Mouse (Mus musculus) forebrain, embryonic 13.5 days (tissue): ENCODE results near the gene Camk1g. TPM values are rescaled to one million over a fixed set of nuclear protein-coding genes. Genes with fewer than 3 reads are reported as not detected.

Source experiments
- ATAC-seq: fragments of 200-750 bp; cut with Nextera tagmentation; 2 replicates; pipeline ENCODE4 v1.8.0; 2017
- H3K27ac ChIP-seq: fragments of 300-500 bp; sonication (generic); 2 replicates; pipeline ENCODE4 v1.5.1; 2015; ENCODE audit warnings: inconsistent platforms, mild to moderate bottlenecking, moderate library complexity
- H3K27me3 ChIP-seq: fragments of 300-500 bp; sonication (generic); 2 replicates; pipeline ENCODE4 v1.6.1; 2015; ENCODE audit warnings: mild to moderate bottlenecking, inconsistent platforms
- H3K36me3 ChIP-seq: fragments of 300-500 bp; sonication (generic); 2 replicates; pipeline ENCODE4 v1.6.1; 2015; ENCODE audit warnings: mild to moderate bottlenecking, inconsistent platforms; ENCODE audit not compliant: poor library complexity, severe bottlenecking
- H3K4me1 ChIP-seq: fragments of 300-500 bp; sonication (generic); 2 replicates; pipeline ENCODE4 v1.6.1; 2015; ENCODE audit warnings: inconsistent platforms
- H3K4me2 ChIP-seq: fragments of 300-500 bp; sonication (generic); 2 replicates; pipeline ENCODE4 v1.6.1; 2015; ENCODE audit warnings: inconsistent platforms, mild to moderate bottlenecking, moderate library complexity
- H3K4me3 ChIP-seq: fragments of 300-500 bp; sonication (generic); 2 replicates; pipeline ENCODE4 v1.5.1; 2015; ENCODE audit warnings: mild to moderate bottlenecking, inconsistent platforms
- H3K9ac ChIP-seq: fragments of 300-500 bp; sonication (generic); 2 replicates; pipeline ENCODE4 v1.6.1; 2015; ENCODE audit warnings: mild to moderate bottlenecking, inconsistent platforms
- H3K9me3 ChIP-seq: fragments of 300-500 bp; sonication (generic); replicated peaks from 2 replicates; pipeline ENCODE4 v1.6.1; 2016; ENCODE audit warnings: inconsistent platforms
- WGBS: fragments of 180-500 bp; shearing (Covaris S2); methylation state at CpG from one replicate; pipeline ENCODE4 v1.1.7; 2015; 5-methylcytosine and 5-hydroxymethylcytosine counted together
- polyA plus RNA-seq: library from polyadenylated mRNA; unstranded; fragments of >200 nt; fragmentation: Nextera tagmentation; extraction: Ambion mirVana; gene quantifications from 2 replicates; pipeline ENCODE4 v1.2.1, GENCODE M21; 2015

Gene Camk1g
- polyA plus RNA-seq, 1 experiment from 2014 or later = 26.7 TPM

DNA sequence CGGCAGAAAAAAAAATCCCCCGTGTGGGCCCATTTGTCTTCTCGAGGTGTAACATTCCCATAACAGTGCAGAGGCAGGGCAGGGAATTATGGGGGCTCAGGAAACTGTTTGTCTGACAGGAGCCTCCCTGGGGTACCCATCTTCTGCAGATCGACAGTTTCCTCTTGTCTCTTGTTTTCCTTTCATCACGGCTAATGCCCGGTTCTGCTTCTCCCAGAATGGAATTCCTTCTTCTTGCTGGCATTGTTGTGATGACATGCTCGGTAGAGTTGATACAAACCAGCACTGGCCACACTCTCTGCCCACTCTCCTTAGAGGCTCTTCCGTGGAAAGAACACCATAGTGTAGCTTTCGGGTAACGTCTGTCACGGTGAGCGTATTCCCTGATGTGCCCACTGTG lies 19.9 kb upstream of the Camk1g start:
- Histone ChIP-seq H3K9me3 (no peaks in the 10 kb centered on the region), H3K27ac (peak overlapping the region; percentile 11; the same call in 1 of the 2 replicates), H3K4me1 (peaks cover 42% of the 10 kb centered on the region), H3K4me3 (no peak overlapping the region), H3K27me3 (peaks cover 30% of the 10 kb centered on the region; the same call in 1 of the 2 replicates), H3K36me3 (no peaks in the 10 kb centered on the region), H3K9ac (no peak overlapping the region), H3K4me2 (no peak overlapping the region)
- 38% methylated on average over 12 of the region's 12 CpGs for WGBS
- no peak for ATAC-seq

DNA sequence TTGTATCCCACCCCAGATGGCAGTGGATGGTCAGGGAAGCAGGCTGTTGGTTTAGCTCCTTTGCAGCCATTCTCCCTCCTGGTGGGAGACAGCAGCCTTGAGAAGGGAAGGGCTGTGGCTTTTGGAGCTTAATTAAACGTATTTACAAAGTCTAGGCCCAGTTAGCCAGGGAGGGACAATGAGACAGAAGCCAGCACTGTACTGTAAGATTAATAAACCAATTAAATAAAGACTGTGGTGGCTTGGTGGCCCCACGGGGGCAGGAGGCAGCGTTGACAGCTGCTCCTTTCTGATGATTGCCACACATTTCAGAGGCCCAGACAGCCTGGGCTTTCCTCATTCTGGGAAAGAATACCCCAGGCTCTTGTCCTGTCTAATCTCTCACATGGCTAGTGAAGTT lies 19.4 kb upstream of the Camk1g start:
- Histone ChIP-seq H3K27me3 (peaks cover 26% of the 10 kb centered on the region; the same call in 1 of the 2 replicates), H3K4me3 (no peak overlapping the region), H3K9ac (no peak overlapping the region), H3K9me3 (no peaks in the 10 kb centered on the region), H3K4me2 (no peak overlapping the region), H3K36me3 (no peaks in the 10 kb centered on the region), H3K4me1 (peaks cover 42% of the 10 kb centered on the region), H3K27ac (peak overlapping the region; percentile 48; the same call in 1 of the 2 replicates)
- WGBS = 6% methylated on average over 3 of the region's 3 CpGs
- peak; percentile 43 for ATAC-seq

DNA sequence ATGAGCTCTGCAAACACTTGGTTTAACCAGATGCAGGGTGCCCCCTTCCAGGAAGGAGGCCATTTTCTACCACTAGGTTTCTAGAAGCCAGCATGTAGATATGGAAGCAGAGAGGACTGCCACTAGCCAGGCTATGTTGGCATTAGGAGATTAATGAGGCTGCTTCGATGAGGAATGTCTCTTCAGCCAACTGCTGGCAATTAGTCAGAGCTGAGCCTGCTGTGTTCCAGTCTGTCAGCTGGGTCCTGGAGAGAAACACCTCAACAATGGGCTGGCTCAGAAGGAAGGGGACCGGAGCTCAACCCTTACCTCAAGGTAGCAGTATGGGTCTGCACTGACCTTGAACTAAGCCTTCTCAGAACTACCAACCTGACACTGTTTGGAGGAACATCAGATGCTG lies 17.1 kb upstream of the Camk1g start:
- no peak for ATAC-seq
- Histone ChIP-seq H3K9ac (no peak overlapping the region), H3K4me2 (no peak overlapping the region), H3K9me3 (no peaks in the 10 kb centered on the region), H3K36me3 (no peaks in the 10 kb centered on the region), H3K27ac (peak overlapping the region; percentile 63; the same call in 1 of the 2 replicates), H3K4me3 (no peak overlapping the region), H3K4me1 (peaks cover 50% of the 10 kb centered on the region), H3K27me3 (peaks cover 26% of the 10 kb centered on the region; the same call in 1 of the 2 replicates)
- WGBS = 46% methylated on average over 2 of the region's 2 CpGs

DNA sequence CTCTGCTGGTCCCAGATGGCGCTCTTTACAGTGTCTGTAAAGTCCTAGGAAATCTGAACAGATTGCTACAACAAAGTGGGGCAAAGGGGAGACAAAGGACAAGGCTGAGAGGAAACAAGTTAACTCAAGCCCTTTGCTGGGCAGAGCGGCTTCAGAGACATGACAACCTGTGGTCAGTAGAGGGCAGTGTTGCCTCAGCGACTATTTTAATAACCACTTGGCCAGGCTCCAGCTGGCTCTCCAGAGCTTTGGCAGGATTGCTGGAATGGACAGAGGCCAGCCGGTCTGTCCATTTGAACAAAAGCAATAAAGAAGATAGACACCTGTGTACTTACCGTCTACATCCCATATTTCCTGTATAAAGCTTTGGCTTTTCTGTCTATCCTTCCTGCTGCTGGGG lies 16.0 kb upstream of the Camk1g start:
- under 1% methylated on average over 5 of the region's 5 CpGs for WGBS
- Histone ChIP-seq H3K36me3 (no peaks in the 10 kb centered on the region), H3K27ac (peak overlapping the region; percentile 63), H3K4me3 (no peak overlapping the region), H3K4me2 (no peak overlapping the region), H3K9ac (no peak overlapping the region), H3K4me1 (peaks cover 61% of the 10 kb centered on the region), H3K27me3 (peaks cover 32% of the 10 kb centered on the region; the same call in 1 of the 2 replicates), H3K9me3 (no peaks in the 10 kb centered on the region)
- ATAC-seq = peak; percentile 41

DNA sequence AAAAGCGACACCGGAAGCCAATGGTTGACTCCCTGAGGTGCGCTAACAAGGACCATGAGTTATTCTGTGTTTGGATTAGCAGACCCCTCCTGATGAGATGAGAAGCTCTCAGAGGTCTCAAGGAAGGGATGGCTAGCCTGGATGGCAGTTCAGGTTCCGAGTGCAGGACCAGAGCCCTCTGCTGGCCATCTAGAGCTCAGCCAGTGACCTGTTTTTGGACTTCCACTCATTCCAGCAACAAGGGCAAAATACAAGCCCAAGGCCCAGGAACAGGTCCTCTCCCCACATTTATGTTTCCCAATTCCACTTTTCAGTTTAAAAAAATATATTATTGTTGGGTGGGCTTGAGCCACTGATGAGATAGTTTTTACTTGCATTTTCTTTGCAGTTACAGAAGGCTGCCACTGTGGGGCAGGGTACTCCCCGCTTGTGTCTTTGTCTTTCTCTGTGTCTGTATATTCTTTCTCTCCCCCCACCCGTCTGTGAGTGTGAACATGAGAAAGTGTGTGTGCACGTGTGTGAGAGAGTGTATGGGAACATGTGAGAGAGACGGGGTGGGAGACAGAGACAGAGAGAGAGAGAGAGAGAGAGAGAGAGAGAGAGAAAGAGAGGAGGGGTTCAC lies 12.9 kb upstream of the Camk1g start:
- ATAC-seq = peak; percentile 22; the same call in 1 of the 2 replicates
- H3K9ac ChIP-seq = no peak overlapping the region

DNA sequence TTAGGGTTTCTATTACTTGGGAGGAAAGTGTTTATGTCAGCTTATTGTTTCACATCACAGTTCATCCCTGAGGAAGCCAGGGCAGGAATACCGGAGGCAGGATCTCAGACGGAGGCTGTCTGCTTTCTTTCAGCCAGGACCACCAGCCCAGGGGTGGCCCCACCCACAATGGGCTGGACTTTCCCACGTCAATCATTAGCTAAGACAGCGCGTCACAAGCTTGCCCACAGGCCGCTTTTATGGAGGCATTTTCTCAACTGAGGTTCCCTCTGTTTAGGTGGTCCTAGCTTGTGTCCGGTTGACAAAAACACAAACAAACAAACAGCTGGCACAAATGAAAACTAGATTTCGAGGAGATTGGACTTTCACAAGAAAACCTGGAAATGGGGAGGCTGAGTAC lies 12.3 kb upstream of the Camk1g start:
- H3K9ac ChIP-seq = peak overlapping the region; percentile 37; the same call in 1 of the 2 replicates
- peak overlapping the region; percentile 39 for H3K4me2 ChIP-seq
- H3K4me3 ChIP-seq = peak overlapping the region; percentile 13
- WGBS = 2% methylated on average over 8 of the region's 8 CpGs
- no peaks in the 10 kb centered on the region for H3K9me3 ChIP-seq
- H3K36me3 ChIP-seq = no peaks in the 10 kb centered on the region
- peak overlapping the region; percentile 57; the same call in 1 of the 2 replicates for H3K27ac ChIP-seq
- ATAC-seq = peak; percentile 58
- peaks cover 18% of the 10 kb centered on the region; the same call in 1 of the 2 replicates for H3K27me3 ChIP-seq
- peaks cover 38% of the 10 kb centered on the region for H3K4me1 ChIP-seq

More for the DNA sequence above, 12.9 kb upstream of the Camk1g start:
- H3K27me3 ChIP-seq = peaks cover 22% of the 10 kb centered on the region; the same call in 1 of the 2 replicates
- peak overlapping the region; percentile 39 for H3K4me2 ChIP-seq
- no peaks in the 10 kb centered on the region for H3K9me3 ChIP-seq
- no peaks in the 10 kb centered on the region for H3K36me3 ChIP-seq
- H3K4me3 ChIP-seq = peak overlapping the region; percentile 13
- WGBS = 4% methylated on average over 8 of the region's 8 CpGs
- no peak overlapping the region for H3K27ac ChIP-seq
- peaks cover 39% of the 10 kb centered on the region for H3K4me1 ChIP-seq

DNA sequence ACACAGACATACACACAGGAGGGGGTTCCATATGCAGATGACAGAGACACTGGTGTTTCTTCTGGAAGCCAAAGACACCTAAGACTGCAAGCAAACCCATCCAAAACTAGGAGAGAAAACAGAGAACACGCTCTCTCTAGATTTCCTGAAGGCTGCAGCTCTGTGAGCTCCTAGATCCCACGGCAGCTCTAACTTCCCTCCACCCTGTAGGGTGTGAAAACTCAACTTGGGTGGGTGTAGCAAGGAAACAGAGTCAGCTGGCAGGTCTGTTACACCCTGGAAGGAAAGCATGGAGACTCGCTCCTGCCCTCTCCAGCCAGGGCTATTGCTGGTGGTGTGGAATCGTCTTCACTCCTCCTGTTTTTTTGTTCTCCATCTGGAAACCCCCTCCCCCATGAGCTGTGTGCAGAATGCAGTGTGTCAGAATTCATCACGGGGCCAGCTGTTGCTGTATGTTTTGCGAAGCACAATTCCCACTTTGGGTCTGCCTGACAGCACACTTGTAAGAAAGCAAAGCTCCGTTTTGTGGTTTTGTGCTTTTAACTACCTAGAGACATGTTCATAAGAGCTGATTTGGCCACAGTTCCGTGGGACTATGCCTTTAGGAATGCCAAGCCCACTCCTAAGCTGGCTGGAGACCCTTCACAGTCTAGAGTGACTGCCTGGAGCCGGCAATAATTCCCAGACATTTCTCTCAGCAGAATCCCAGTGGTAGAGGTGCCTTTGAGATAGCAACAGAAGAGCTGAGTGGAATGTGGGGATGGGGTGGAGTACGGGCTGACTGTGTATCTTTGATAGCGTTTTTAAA lies 11.7 kb upstream of the Camk1g start:
- Histone ChIP-seq H3K27ac (peak overlapping the region; percentile 57), H3K36me3 (no peaks in the 10 kb centered on the region), H3K4me1 (peaks cover 32% of the 10 kb centered on the region), H3K4me2 (peak overlapping the region; percentile 39), H3K9ac (peak overlapping the region; percentile 37; the same call in 1 of the 2 replicates), H3K27me3 (peaks cover 12% of the 10 kb centered on the region; the same call in 1 of the 2 replicates), H3K9me3 (no peaks in the 10 kb centered on the region), H3K4me3 (0 out of 2 replicates have a peak overlapping the region, but pooled peaks have one; percentile 13)
- 28% methylated on average over 11 of the region's 11 CpGs for WGBS
- peak; percentile 34 for ATAC-seq

DNA sequence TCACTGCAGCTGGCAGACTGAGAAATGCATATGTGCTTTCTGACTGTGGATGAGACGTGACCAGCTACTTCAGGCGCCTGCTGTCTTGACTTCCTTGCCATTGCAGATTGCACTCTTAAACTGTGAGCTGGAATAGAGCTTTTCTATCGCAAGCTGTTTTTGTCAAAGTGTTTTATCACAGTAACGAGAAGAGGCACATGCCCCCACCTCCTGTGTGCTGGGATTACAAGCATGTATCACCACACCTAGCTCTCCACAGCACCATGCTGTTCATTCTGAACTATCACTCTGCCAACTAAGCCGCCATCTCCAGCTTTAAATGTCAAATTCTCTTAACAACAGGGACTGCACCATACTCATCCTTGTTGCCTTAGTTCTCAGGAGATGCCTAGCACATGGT lies 10.8 kb upstream of the Camk1g start:
- H3K9me3 ChIP-seq = no peaks in the 10 kb centered on the region
- no peak overlapping the region for H3K27ac ChIP-seq
- H3K27me3 ChIP-seq = peaks cover 9% of the 10 kb centered on the region; the same call in 1 of the 2 replicates
- ATAC-seq = no peak
- peaks cover 22% of the 10 kb centered on the region for H3K4me1 ChIP-seq
- no peak overlapping the region for H3K4me3 ChIP-seq
- 87% methylated on average over 5 of the region's 5 CpGs for WGBS
- no peak overlapping the region for H3K4me2 ChIP-seq
- H3K9ac ChIP-seq = no peak overlapping the region
- H3K36me3 ChIP-seq = no peaks in the 10 kb centered on the region

DNA sequence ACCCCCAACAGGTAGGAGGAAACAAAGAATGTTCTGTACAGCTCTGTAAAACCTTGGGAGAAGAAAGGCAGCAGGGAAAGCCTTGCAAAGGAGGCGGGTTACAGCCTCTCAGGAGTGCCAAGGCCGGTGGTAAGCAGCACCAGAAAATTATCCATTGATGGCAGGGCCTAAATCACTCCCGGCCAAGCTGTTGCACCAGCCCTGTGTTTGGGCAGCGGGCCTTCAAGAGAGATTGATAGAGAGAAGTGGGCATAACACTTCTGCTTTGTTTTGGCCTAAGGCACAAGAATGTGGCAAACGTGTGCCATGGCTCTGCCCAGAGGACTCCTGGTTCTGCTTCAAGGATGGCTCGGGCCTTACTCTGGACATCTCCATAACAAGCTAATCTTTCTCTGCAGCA lies 9.5 kb upstream of the Camk1g start:
- Histone ChIP-seq H3K36me3 (no peaks in the 10 kb centered on the region), H3K9me3 (no peaks in the 10 kb centered on the region), H3K4me3 (no peak overlapping the region), H3K27me3 (peaks cover 6% of the 10 kb centered on the region; the same call in 1 of the 2 replicates), H3K9ac (no peak overlapping the region), H3K4me2 (no peak overlapping the region), H3K27ac (no peak overlapping the region), H3K4me1 (peaks cover 21% of the 10 kb centered on the region)
- ATAC-seq = no peak
- 68% methylated on average over 6 of the region's 6 CpGs for WGBS

DNA sequence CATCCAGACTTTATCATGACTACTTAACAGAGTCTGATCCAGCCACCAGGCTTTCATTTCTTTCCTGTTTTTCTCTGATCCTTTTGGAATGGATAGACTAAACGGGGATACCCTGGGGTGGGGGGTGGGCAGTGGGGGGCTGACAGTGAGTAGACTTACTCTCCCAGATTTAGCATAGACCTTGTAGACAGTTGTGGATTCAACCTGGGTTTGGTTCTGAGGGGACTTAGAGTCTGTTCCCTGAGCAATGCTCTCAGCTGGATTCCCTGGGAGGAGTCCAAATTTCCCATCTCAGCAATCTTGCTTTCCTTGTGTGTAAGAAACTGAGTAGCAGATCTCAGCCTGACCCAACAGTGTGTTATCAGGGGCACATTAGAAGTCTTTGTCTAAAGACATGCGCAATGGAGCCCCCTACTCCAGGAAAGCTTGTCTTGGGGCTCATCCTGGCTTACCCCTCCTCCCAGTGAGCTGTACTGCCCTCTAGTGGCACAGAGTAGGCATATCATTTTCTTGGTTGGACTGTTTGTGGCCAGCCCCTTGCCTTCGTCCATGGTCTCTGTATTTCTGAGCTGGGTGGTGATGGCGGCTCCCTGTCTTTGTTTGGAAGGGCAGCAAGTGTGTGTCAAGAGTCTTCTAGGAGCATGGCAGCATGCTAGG lies 6.5 kb upstream of the Camk1g start:
- Histone ChIP-seq H3K27ac (no peak overlapping the region), H3K36me3 (no peaks in the 10 kb centered on the region), H3K27me3 (peaks cover 4% of the 10 kb centered on the region; the same call in 1 of the 2 replicates), H3K4me1 (peaks cover 7% of the 10 kb centered on the region), H3K9ac (no peak overlapping the region), H3K4me3 (no peak overlapping the region), H3K4me2 (no peak overlapping the region), H3K9me3 (no peaks in the 10 kb centered on the region)
- WGBS = 27% methylated on average over 4 of the region's 4 CpGs
- ATAC-seq = peak; percentile 61

DNA sequence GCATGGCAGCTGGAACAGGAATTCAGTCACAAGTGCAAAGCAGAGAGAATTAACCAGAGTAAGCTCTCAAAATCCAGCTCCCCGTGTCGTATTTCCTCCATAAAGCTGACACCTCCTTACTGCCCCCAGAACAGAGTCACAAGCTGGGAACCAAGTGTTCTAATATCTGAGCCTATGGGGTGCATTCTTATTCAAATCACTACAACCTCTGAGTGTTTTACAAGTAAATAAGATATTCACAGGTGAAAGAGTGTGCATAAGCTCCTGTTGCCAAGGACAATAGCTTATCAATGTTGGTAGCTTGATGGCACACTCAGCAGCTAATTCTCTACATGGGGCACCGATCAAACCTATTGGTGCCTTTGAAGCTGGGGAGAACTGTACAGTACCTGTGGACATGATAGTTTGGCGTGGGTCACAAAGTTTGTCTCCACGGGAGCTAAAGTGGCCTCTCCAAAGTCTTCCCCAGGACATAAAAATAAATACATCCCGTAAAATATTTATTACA lies 3.9 kb upstream of the Camk1g start:
- no peak overlapping the region for H3K9ac ChIP-seq
- no peak for ATAC-seq
- peaks cover 16% of the 10 kb centered on the region for H3K4me1 ChIP-seq
- H3K36me3 ChIP-seq = no peaks in the 10 kb centered on the region
- no peaks in the 10 kb centered on the region for H3K9me3 ChIP-seq
- H3K27me3 ChIP-seq = no peaks in the 10 kb centered on the region
- WGBS = 84% methylated on average over 6 of the region's 6 CpGs
- H3K4me3 ChIP-seq = no peak overlapping the region
- H3K27ac ChIP-seq = no peak overlapping the region
- no peak overlapping the region for H3K4me2 ChIP-seq
